Mouse (Mus musculus): ENCODE results near the gene 3110040M04Rik. TPM values are rescaled to one million over a fixed set of nuclear protein-coding genes. Genes with fewer than 3 reads are reported as not detected.

3110040M04Rik gene
- polyA plus RNA-seq, 1 experiment from 2014 or later, result not detected

- WGBS, result 93% methylated on average over 1 of the region's 1 CpGs
- H3K4me3 ChIP-seq, result no peak overlapping the region
These were observed 20.6 kb downstream of the 3110040M04Rik start for GRCm38 (mm10) chr1:151224536-151224935.

GRCm38 (mm10) chr1:151227506-151227905 is 23.6 kb downstream of the 3110040M04Rik start:
- no peaks in the 10 kb centered on the region for H3K36me3 ChIP-seq (replicated peaks)
- 80% methylated on average over 8 of the region's 8 CpGs for WGBS
- H3K4me3 ChIP-seq, result no peak overlapping the region
- H3K9me3 ChIP-seq, result no peaks in the 10 kb centered on the region
- H3K4me1 ChIP-seq, result no peaks in the 10 kb centered on the region
- no peak for DNase-seq (ENCODE audit: low spot score)
- H3K27me3 ChIP-seq (replicated peaks; ENCODE audit: low read depth, poor library complexity, severe bottlenecking), result no peaks in the 10 kb centered on the region
- no peak overlapping the region for H3K27ac ChIP-seq (replicated peaks)

More at GRCm38 (mm10) chr1:151224536-151224935, 20.6 kb downstream of the 3110040M04Rik start:
- Histone ChIP-seq H3K27ac (replicated peaks) (no peak overlapping the region), H3K36me3 (replicated peaks) (no peaks in the 10 kb centered on the region), H3K9me3 (no peaks in the 10 kb centered on the region), H3K4me1 (no peaks in the 10 kb centered on the region), H3K27me3 (replicated peaks; ENCODE audit: low read depth, poor library complexity, severe bottlenecking) (no peaks in the 10 kb centered on the region)
- DNase-seq (ENCODE audit: low spot score), result no peak

DNA sequence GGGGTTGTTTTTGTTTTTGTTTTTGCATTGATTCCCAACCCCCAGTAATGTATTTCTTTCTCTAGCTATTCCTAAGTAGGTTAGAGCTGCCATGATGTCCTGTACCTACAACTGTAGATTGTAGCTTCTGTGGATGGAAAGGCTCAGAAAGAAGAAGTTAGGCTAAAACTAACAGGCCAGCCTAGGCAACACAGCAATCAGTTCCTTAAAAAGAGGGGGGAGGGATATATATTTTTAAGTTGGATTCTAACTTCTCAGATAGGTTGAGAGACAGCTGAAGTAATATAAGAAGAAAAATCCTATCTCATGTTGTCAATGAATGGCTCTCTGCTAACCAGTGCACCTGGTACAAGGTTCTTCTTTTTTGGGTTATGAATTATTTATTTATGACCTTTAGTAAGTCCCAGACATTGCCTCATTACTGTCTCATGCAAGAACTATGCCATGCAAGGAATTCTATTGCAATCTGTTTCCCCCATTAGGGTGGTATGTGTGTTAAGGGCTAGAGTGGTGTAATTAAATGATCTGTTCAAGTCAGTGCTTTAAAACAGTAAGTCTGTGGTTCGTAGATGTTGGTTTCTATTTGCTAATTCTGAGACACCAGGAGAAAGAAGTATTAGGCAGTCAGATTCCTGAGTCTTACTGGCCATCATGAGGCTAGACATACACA is 24.5 kb downstream of the 3110040M04Rik start:
- Histone ChIP-seq H3K4me1 (no peaks in the 10 kb centered on the region), H3K9me3 (no peaks in the 10 kb centered on the region), H3K36me3 (replicated peaks) (no peaks in the 10 kb centered on the region), H3K27me3 (replicated peaks; ENCODE audit: low read depth, poor library complexity, severe bottlenecking) (no peaks in the 10 kb centered on the region), H3K27ac (replicated peaks) (no peak overlapping the region), H3K4me3 (no peak overlapping the region)
- 79% methylated on average over 1 of the region's 1 CpGs for WGBS
- no peak for DNase-seq (ENCODE audit: low spot score)

- peaks cover 14% of the 10 kb centered on the region for H3K4me1 ChIP-seq
- 83% methylated on average over 3 of the region's 3 CpGs for WGBS
- H3K27me3 ChIP-seq (replicated peaks; ENCODE audit: low read depth, poor library complexity, severe bottlenecking), result no peaks in the 10 kb centered on the region
- no peak overlapping the region for H3K4me3 ChIP-seq
- no peak for DNase-seq (ENCODE audit: low spot score)
- no peak overlapping the region for H3K27ac ChIP-seq (replicated peaks)
- H3K36me3 ChIP-seq (replicated peaks), result no peaks in the 10 kb centered on the region
- no peaks in the 10 kb centered on the region for H3K9me3 ChIP-seq
These were observed 28.4 kb downstream of the 3110040M04Rik start for GRCm38 (mm10) chr1:151232346-151232745.

DNA sequence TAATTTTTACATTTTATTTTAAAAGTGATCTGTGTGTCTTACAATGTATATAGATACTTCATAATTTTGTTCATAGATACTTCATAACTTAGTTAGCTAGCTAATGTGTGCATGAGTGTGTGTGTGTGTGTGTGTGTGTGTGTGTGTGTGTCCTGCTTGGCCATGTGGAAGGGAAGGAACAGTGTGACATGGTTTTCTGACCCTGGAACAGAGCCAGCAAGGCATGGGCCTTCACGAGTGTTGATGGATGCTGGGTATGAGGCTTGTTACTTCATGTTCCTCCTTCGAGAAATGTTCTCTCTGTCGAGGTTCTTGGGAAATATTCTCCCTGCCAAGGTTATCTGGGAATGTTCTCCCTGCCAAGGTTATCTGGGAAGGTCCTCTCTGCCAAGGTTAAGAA is 29.8 kb downstream of the 3110040M04Rik start:
- 90% methylated on average over 3 of the region's 3 CpGs for WGBS
- no peaks in the 10 kb centered on the region for H3K9me3 ChIP-seq
- peaks cover 14% of the 10 kb centered on the region for H3K4me1 ChIP-seq
- no peak for DNase-seq (ENCODE audit: low spot score)
- no peaks in the 10 kb centered on the region for H3K27me3 ChIP-seq (replicated peaks; ENCODE audit: low read depth, poor library complexity, severe bottlenecking)
- no peaks in the 10 kb centered on the region for H3K36me3 ChIP-seq (replicated peaks)
- H3K27ac ChIP-seq (replicated peaks), result no peak overlapping the region
- H3K4me3 ChIP-seq, result no peak overlapping the region

DNA sequence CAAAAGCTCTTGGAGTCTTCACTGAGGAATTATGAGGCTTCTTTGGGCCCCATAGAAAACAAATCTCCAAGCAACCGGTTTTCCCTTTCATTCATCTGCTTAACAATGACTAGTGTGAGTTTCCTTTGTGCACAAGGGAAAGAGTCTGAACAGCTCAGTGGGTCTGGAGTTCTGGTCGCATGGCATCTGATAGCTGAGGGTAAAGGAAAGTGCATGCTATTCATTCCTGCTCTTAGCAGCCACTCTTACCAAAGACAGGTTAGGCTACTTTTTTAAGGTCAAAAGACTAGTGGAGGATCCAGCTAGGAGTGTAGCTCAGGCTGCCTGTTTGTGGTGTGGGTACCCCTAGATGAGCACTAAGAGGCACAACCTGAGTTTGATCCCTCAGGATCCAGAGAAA is 31.7 kb downstream of the 3110040M04Rik start:
- Histone ChIP-seq H3K27ac (replicated peaks) (no peak overlapping the region), H3K9me3 (no peaks in the 10 kb centered on the region), H3K27me3 (replicated peaks; ENCODE audit: low read depth, poor library complexity, severe bottlenecking) (no peaks in the 10 kb centered on the region), H3K4me3 (no peak overlapping the region), H3K4me1 (peaks cover 17% of the 10 kb centered on the region), H3K36me3 (replicated peaks) (no peaks in the 10 kb centered on the region)
- DNase-seq (ENCODE audit: low spot score), result no peak
- 29% methylated on average over 2 of the region's 2 CpGs for WGBS

DNA sequence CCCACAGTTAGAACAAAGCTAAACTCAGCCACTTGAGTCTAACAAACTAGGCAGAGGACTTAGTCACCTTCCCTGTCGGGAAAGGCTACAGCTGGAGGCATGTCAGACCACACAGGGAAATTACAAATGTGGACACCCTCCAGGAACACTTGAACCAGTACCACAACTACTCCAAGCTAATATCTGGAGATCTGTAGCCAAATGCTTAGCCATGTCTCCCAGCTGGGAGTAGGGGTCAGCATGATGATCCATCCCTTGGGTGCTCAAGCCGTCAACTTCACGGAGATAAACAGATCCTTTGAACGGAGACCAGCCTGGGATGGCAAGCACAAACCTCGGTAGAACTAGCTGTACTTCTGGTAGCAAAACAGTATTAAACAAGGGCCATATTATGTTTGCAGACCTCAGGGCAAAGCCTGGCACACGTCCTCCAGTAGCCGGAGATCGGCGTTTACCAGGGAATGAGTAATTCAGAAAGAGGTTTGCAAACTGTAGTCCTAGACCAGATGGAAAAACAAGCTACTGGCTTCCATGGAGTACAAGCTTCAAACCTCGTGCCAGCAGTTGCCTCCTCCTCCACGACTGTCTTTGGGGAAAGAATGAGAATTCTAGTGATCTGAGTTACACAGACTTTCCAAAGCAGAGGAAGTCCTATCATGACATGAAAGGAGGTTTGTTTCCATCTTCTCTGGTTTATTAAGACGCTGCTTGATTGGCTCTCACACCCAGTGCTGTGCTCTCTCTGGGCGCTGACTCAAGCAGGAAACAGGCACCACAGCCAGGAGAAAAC is 32.4 kb downstream of the 3110040M04Rik start:
- 52% methylated on average over 13 of the region's 13 CpGs for WGBS
- Histone ChIP-seq H3K36me3 (replicated peaks) (no peaks in the 10 kb centered on the region), H3K27me3 (replicated peaks; ENCODE audit: low read depth, poor library complexity, severe bottlenecking) (no peaks in the 10 kb centered on the region), H3K9me3 (no peaks in the 10 kb centered on the region), H3K4me1 (peaks cover 17% of the 10 kb centered on the region), H3K4me3 (no peak overlapping the region), H3K27ac (replicated peaks) (no peak overlapping the region; the same call in 1 of the 2 replicates)
- DNase-seq (ENCODE audit: low spot score), result no peak

DNA sequence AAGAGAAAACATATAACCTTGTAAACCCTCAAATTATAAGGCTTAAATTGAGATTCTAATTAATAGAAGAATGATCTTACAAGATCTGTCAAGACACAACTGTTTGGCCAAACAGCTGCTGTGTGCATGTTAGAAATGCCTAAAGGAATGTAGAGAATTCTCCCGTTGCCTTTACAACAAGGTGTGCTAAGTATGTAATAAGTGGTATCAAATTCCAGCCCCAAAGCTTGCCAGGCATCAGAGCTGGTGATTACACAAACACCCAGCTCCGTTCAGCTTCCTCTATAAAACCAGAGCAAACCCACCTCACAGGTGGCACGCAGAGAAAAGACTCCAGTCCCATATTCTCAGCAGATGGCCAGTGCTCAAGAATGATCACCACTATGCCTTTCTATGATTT is 33.9 kb downstream of the 3110040M04Rik start:
- Histone ChIP-seq H3K36me3 (replicated peaks) (no peaks in the 10 kb centered on the region), H3K4me1 (peaks cover 17% of the 10 kb centered on the region), H3K27ac (replicated peaks) (no peak overlapping the region), H3K27me3 (replicated peaks; ENCODE audit: low read depth, poor library complexity, severe bottlenecking) (no peaks in the 10 kb centered on the region), H3K9me3 (no peaks in the 10 kb centered on the region), H3K4me3 (no peak overlapping the region)
- 67% methylated on average over 3 of the region's 3 CpGs for WGBS
- DNase-seq (ENCODE audit: low spot score), result no peak

DNA sequence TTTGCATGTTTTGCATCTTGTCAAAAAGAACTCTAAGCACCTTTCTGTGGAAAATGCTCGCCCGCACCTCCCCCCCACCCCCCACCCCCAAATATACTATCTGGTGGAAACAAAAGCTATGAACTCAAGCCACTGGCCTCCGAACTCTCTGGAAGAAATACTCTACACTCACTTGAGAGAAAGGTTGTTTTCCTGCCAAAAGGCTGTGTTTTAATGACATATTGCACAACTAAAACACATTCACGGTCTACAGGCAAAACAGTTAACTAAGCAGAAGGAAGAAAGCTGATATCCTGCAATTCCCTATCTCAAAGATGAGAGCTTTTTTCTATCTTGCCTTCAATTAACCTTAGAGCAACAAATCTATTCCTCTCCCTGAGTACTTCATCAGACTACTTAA is 39.4 kb downstream of the 3110040M04Rik start:
- no peak for DNase-seq (ENCODE audit: low spot score)
- Histone ChIP-seq H3K27ac (replicated peaks) (no peak overlapping the region), H3K36me3 (replicated peaks) (no peaks in the 10 kb centered on the region), H3K4me3 (no peak overlapping the region), H3K27me3 (replicated peaks; ENCODE audit: low read depth, poor library complexity, severe bottlenecking) (no peaks in the 10 kb centered on the region), H3K9me3 (no peaks in the 10 kb centered on the region), H3K4me1 (0 out of 2 replicates have a peak, but pooled peaks cover 3% of the 10 kb centered on the region)
- 92% methylated on average over 4 of the region's 4 CpGs for WGBS

DNA sequence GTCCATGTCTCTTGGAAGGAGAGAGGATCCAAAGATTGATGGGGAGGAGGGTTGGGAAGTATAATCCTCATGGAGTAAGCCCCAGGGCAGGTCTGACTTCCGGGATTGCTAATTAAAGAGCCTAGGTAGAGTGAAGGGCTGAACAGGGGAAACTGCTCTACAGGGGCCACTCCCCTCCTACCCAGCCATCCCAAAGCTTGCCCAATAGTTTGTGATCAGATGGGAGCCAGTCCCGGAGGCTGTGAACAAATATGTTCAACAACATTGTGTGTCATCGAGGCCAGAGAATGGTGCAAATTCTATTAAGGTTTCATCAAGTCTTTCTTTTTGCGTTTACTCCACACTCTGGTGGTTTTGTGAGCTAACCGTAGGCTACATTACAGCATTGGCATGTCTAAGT is 40.1 kb downstream of the 3110040M04Rik start:
- no peaks in the 10 kb centered on the region for H3K27me3 ChIP-seq (replicated peaks; ENCODE audit: low read depth, poor library complexity, severe bottlenecking)
- H3K4me3 ChIP-seq, result no peak overlapping the region
- H3K4me1 ChIP-seq, result 0 out of 2 replicates have a peak, but pooled peaks cover 3% of the 10 kb centered on the region
- 90% methylated on average over 5 of the region's 5 CpGs for WGBS
- no peaks in the 10 kb centered on the region for H3K36me3 ChIP-seq (replicated peaks)
- H3K9me3 ChIP-seq, result no peaks in the 10 kb centered on the region
- H3K27ac ChIP-seq (replicated peaks), result no peak overlapping the region
- no peak for DNase-seq (ENCODE audit: low spot score)

DNA sequence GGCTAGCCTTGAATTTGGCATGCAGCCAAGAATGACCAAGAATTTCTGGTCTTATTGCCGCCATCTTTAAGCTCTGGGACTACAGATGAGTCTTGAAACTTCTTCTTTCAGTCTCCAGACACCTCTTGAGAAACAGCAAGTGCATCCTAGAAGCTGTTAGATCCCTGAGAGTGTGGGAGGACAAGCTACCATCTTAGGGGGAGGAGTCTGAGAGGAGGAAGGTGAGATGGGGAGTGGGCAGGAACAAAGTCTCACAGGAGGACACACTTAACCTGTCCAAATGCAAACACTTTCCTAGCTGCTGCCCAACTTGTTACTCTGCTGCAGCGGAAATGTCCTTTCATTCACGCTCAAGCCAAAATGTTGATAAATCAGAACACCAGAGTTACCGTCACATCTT is 40.8 kb downstream of the 3110040M04Rik start:
- 94% methylated on average over 4 of the region's 4 CpGs for WGBS
- Histone ChIP-seq H3K36me3 (replicated peaks) (no peaks in the 10 kb centered on the region), H3K27me3 (replicated peaks; ENCODE audit: low read depth, poor library complexity, severe bottlenecking) (no peaks in the 10 kb centered on the region), H3K27ac (replicated peaks) (no peak overlapping the region), H3K4me1 (no peaks in the 10 kb centered on the region), H3K9me3 (no peaks in the 10 kb centered on the region), H3K4me3 (no peak overlapping the region)
- DNase-seq (ENCODE audit: low spot score), result no peak

DNA sequence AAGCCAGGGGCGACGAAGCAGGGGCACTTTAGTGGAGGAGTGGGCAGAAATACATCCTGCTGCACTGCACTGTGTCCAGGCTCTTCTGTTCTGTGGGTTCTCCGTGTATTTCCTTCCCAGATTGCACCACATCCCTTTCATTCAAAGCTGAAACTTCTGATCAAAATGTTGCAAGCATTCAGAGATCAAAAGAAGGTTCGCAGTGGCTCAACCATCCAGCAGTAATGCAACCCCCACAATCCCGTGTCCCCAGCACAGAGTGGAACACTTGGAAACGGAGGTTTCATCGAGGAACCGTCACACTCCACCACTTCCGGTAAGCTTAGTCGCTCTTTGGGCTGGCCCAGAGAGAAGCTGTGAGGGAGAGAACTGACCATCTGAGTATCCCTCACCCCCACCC is 41.2 kb downstream of the 3110040M04Rik start:
- Histone ChIP-seq H3K36me3 (replicated peaks) (no peaks in the 10 kb centered on the region), H3K27ac (replicated peaks) (no peak overlapping the region), H3K27me3 (replicated peaks; ENCODE audit: low read depth, poor library complexity, severe bottlenecking) (no peaks in the 10 kb centered on the region), H3K4me1 (no peaks in the 10 kb centered on the region), H3K4me3 (no peak overlapping the region), H3K9me3 (no peaks in the 10 kb centered on the region)
- WGBS, result 89% methylated on average over 10 of the region's 10 CpGs
- no peak for DNase-seq (ENCODE audit: low spot score)

DNA sequence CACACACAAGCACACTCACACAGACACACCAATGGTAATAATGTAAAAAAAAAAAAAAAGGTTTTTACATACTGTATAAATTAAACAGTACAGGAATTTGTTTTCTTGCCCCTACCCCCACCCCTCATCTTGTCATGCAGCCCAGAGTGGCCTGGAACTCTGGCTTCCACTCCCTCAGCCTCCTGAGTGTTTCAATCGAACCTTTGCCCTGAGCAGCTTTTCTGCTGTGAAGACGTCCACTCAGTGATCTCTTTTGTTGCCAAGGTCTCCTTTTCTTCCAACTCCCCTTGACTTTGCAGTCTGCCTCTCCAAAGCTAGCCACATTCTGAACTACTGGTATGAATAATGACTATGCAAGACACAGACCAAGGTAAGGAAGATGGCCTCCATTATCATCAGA is 41.9 kb downstream of the 3110040M04Rik start:
- H3K4me3 ChIP-seq, result no peak overlapping the region
- WGBS, result 74% methylated on average over 2 of the region's 2 CpGs
- no peaks in the 10 kb centered on the region for H3K9me3 ChIP-seq
- peaks cover 3% of the 10 kb centered on the region for H3K4me1 ChIP-seq
- no peak overlapping the region for H3K27ac ChIP-seq (replicated peaks)
- DNase-seq (ENCODE audit: low spot score), result no peak
- no peaks in the 10 kb centered on the region for H3K27me3 ChIP-seq (replicated peaks; ENCODE audit: low read depth, poor library complexity, severe bottlenecking)
- no peaks in the 10 kb centered on the region for H3K36me3 ChIP-seq (replicated peaks)

Measured in embryonic facial prominence, embryonic 10.5 days (tissue).